Mouse (Mus musculus) forebrain, embryonic 15.5 days (tissue): Measurements from ENCODE around the gene Wnt7b. TPM values are rescaled to one million over a fixed set of nuclear protein-coding genes. Genes with fewer than 3 reads are reported as not detected.

Source experiments
- ATAC-seq: fragments of 200-750 bp; cut with Nextera tagmentation; replicated peaks from 2 replicates; pipeline ENCODE4 v1.8.0; 2017; ENCODE audit warnings: mild to moderate bottlenecking, moderate TSS enrichment, moderate library complexity
- H3K27ac ChIP-seq: fragments of 300-500 bp; sonication (generic); replicated peaks from 2 replicates; pipeline ENCODE4 v1.5.1; 2015; ENCODE audit warnings: mild to moderate bottlenecking, inconsistent platforms
- H3K27me3 ChIP-seq: fragments of 300-500 bp; sonication (generic); 2 replicates; pipeline ENCODE4 v1.6.1; 2015; ENCODE audit warnings: inconsistent platforms
- H3K36me3 ChIP-seq: fragments of 300-500 bp; sonication (generic); 2 replicates; pipeline ENCODE4 v1.6.1; 2015; ENCODE audit warnings: mild to moderate bottlenecking, inconsistent platforms
- H3K4me1 ChIP-seq: fragments of 300-500 bp; sonication (generic); 2 replicates; pipeline ENCODE4 v1.6.1; 2015; ENCODE audit warnings: inconsistent platforms
- H3K4me2 ChIP-seq: fragments of 300-500 bp; sonication (generic); replicated peaks from 2 replicates; pipeline ENCODE4 v1.6.1; 2015; ENCODE audit warnings: mild to moderate bottlenecking, inconsistent platforms
- H3K4me3 ChIP-seq: fragments of 300-500 bp; sonication (generic); 2 replicates; pipeline ENCODE4 v1.5.1; 2015; ENCODE audit warnings: mild to moderate bottlenecking, inconsistent platforms
- H3K9ac ChIP-seq: fragments of 300-500 bp; sonication (generic); replicated peaks from 2 replicates; pipeline ENCODE4 v1.6.1; 2015; ENCODE audit warnings: mild to moderate bottlenecking, inconsistent platforms
- H3K9me3 ChIP-seq: fragments of 300-500 bp; sonication (generic); 2 replicates; pipeline ENCODE4 v1.6.1; 2016; ENCODE audit warnings: inconsistent platforms
- WGBS: fragments of 180-500 bp; shearing (Covaris S2); methylation state at CpG from one replicate; pipeline ENCODE4 v1.1.7; 2015; ENCODE audit warnings: mixed read lengths; 5-methylcytosine and 5-hydroxymethylcytosine counted together
- polyA plus RNA-seq: library from polyadenylated mRNA; unstranded; fragments of >200 nt; fragmentation: Nextera tagmentation; extraction: Ambion mirVana; gene quantifications from 2 replicates; pipeline ENCODE4 v1.2.1, GENCODE M21; 2015

Wnt7b gene
- polyA plus RNA-seq: 132 and 133 TPM in 2 replicates

- Histone ChIP-seq H3K4me3 (peak within 1 kb of the TSS; percentile 65), H3K27ac (peak within 1 kb of the TSS; percentile 76), H3K36me3 (no peaks in the 10 kb centered on the region), H3K9me3 (no peaks in the 10 kb centered on the region), H3K4me1 (peaks cover 48% of the 10 kb centered on the region), H3K9ac (peak within 1 kb of the TSS; percentile 69), H3K27me3 (peaks cover 23% of the 10 kb centered on the region), H3K4me2 (peak within 1 kb of the TSS; percentile 95)
- 3% methylated on average over 19 of the region's 19 CpGs for WGBS
- no peak for ATAC-seq
Observed at GRCm38 (mm10) chr15:85582356-85582910, at the start of gene Wnt7b. Wnt7b (minus strand) TSS chr15:85582473.

- Histone ChIP-seq H3K27ac (no peak overlapping the region), H3K9ac (no peak overlapping the region), H3K36me3 (no peaks in the 10 kb centered on the region), H3K4me1 (peaks cover 15% of the 10 kb centered on the region), H3K9me3 (no peaks in the 10 kb centered on the region), H3K4me2 (no peak overlapping the region), H3K4me3 (no peak overlapping the region), H3K27me3 (no peaks in the 10 kb centered on the region)
- WGBS: 29% methylated on average over 2 of the region's 2 CpGs
- ATAC-seq: no peak
Observed at GRCm38 (mm10) chr15:85631591-85631990, 49.3 kb upstream of the Wnt7b start.

GRCm38 (mm10) chr15:85629924-85630545 lies 47.8 kb upstream of the Wnt7b start:
- no peaks in the 10 kb centered on the region for H3K36me3 ChIP-seq
- H3K27ac ChIP-seq: no peak overlapping the region
- no peaks in the 10 kb centered on the region for H3K27me3 ChIP-seq
- no peak overlapping the region for H3K9ac ChIP-seq
- H3K4me2 ChIP-seq: no peak overlapping the region
- ATAC-seq: no peak
- no peak overlapping the region for H3K4me3 ChIP-seq
- WGBS: 70% methylated on average over 7 of the region's 7 CpGs
- H3K4me1 ChIP-seq: peaks cover 26% of the 10 kb centered on the region
- no peaks in the 10 kb centered on the region for H3K9me3 ChIP-seq

GRCm38 (mm10) chr15:85625666-85626279 lies 43.5 kb upstream of the Wnt7b start:
- peak overlapping the region; percentile 77 for H3K4me2 ChIP-seq
- peak overlapping the region; percentile 91 for H3K27ac ChIP-seq
- no peaks in the 10 kb centered on the region for H3K27me3 ChIP-seq
- no peaks in the 10 kb centered on the region for H3K9me3 ChIP-seq
- peak overlapping the region; percentile 48 for H3K4me3 ChIP-seq
- WGBS: under 1% methylated on average over 67 of the region's 68 CpGs
- peaks cover 21% of the 10 kb centered on the region for H3K4me1 ChIP-seq
- H3K9ac ChIP-seq: peak overlapping the region; percentile 74
- H3K36me3 ChIP-seq: no peaks in the 10 kb centered on the region
- peak; percentile 93 for ATAC-seq

GRCm38 (mm10) chr15:85622213-85622612 lies 39.9 kb upstream of the Wnt7b start:
- Histone ChIP-seq H3K4me2 (no peak overlapping the region), H3K4me3 (no peak overlapping the region)
- no peak for ATAC-seq

GRCm38 (mm10) chr15:85615537-85616100 lies 33.3 kb upstream of the Wnt7b start:
- Histone ChIP-seq H3K27ac (no peak overlapping the region), H3K9ac (no peak overlapping the region)

More at GRCm38 (mm10) chr15:85622213-85622612, 39.9 kb upstream of the Wnt7b start:
- Histone ChIP-seq H3K36me3 (no peaks in the 10 kb centered on the region), H3K4me1 (peaks cover 18% of the 10 kb centered on the region), H3K27ac (no peak overlapping the region), H3K9ac (no peak overlapping the region), H3K9me3 (no peaks in the 10 kb centered on the region), H3K27me3 (no peaks in the 10 kb centered on the region)
- WGBS: 81% methylated on average over 13 of the region's 13 CpGs

GRCm38 (mm10) chr15:85615075-85615474 lies 32.8 kb upstream of the Wnt7b start:
- ATAC-seq: no peak
- H3K4me1 ChIP-seq: peaks cover 41% of the 10 kb centered on the region
- no peak overlapping the region for H3K4me3 ChIP-seq
- H3K4me2 ChIP-seq: no peak overlapping the region
- 0 out of 2 replicates have a peak, but pooled peaks cover 5% of the 10 kb centered on the region for H3K27me3 ChIP-seq
- H3K27ac ChIP-seq: peak overlapping the region; percentile 93; the same call in 1 of the 2 replicates
- WGBS: 45% methylated on average over 22 of the region's 22 CpGs
- no peaks in the 10 kb centered on the region for H3K9me3 ChIP-seq
- no peaks in the 10 kb centered on the region for H3K36me3 ChIP-seq
- no peak overlapping the region for H3K9ac ChIP-seq

More at GRCm38 (mm10) chr15:85615537-85616100, 33.3 kb upstream of the Wnt7b start:
- peaks cover 40% of the 10 kb centered on the region for H3K4me1 ChIP-seq
- ATAC-seq: no peak
- no peaks in the 10 kb centered on the region for H3K36me3 ChIP-seq
- no peak overlapping the region for H3K4me3 ChIP-seq
- no peaks in the 10 kb centered on the region for H3K9me3 ChIP-seq
- H3K4me2 ChIP-seq: no peak overlapping the region
- 41% methylated on average over 16 of the region's 21 CpGs for WGBS
- H3K27me3 ChIP-seq: 0 out of 2 replicates have a peak, but pooled peaks cover 5% of the 10 kb centered on the region

- H3K9me3 ChIP-seq: no peaks in the 10 kb centered on the region
- 0 out of 2 replicates have a peak, but pooled peaks cover 5% of the 10 kb centered on the region for H3K27me3 ChIP-seq
- H3K4me1 ChIP-seq: peaks cover 41% of the 10 kb centered on the region
- ATAC-seq: peak; percentile 84
- H3K4me2 ChIP-seq: no peak overlapping the region
- H3K4me3 ChIP-seq: no peak overlapping the region
- peak overlapping the region; percentile 93 for H3K27ac ChIP-seq
- no peaks in the 10 kb centered on the region for H3K36me3 ChIP-seq
- H3K9ac ChIP-seq: peak overlapping the region; percentile 16; the same call in 1 of the 2 replicates
- WGBS: 43% methylated on average over 17 of the region's 17 CpGs
Observed at GRCm38 (mm10) chr15:85613358-85614266, 31.3 kb upstream of the Wnt7b start.

GRCm38 (mm10) chr15:85612660-85613357 lies 30.5 kb upstream of the Wnt7b start:
- peak overlapping the region; percentile 93 for H3K27ac ChIP-seq
- no peak overlapping the region for H3K9ac ChIP-seq
- H3K4me2 ChIP-seq: no peak overlapping the region
- peaks cover 41% of the 10 kb centered on the region for H3K4me1 ChIP-seq
- no peak overlapping the region for H3K4me3 ChIP-seq
- 0 out of 2 replicates have a peak, but pooled peaks cover 5% of the 10 kb centered on the region for H3K27me3 ChIP-seq
- H3K9me3 ChIP-seq: no peaks in the 10 kb centered on the region
- ATAC-seq: peak; percentile 2; the same call in 1 of the 2 replicates
- WGBS: 79% methylated on average over 8 of the region's 8 CpGs
- no peaks in the 10 kb centered on the region for H3K36me3 ChIP-seq

- H3K9ac ChIP-seq: no peak overlapping the region
- ATAC-seq: no peak
- WGBS: 59% methylated on average over 16 of the region's 16 CpGs
Observed at GRCm38 (mm10) chr15:85611701-85612520, 29.6 kb upstream of the Wnt7b start.

More at GRCm38 (mm10) chr15:85611701-85612520, 29.6 kb upstream of the Wnt7b start:
- no peaks in the 10 kb centered on the region for H3K9me3 ChIP-seq
- H3K36me3 ChIP-seq: no peaks in the 10 kb centered on the region
- no peak overlapping the region for H3K4me3 ChIP-seq
- H3K4me2 ChIP-seq: no peak overlapping the region
- 0 out of 2 replicates have a peak, but pooled peaks cover 5% of the 10 kb centered on the region for H3K27me3 ChIP-seq
- peak overlapping the region; percentile 93 for H3K27ac ChIP-seq
- H3K4me1 ChIP-seq: peaks cover 41% of the 10 kb centered on the region
